Mouse (Mus musculus) midbrain, postnatal 0 days (tissue): Measurements from ENCODE around the gene Dscam. TPM values are rescaled to one million over a fixed set of nuclear protein-coding genes. Genes with fewer than 3 reads are reported as not detected.
A peak's percentile ranks its signal among the peaks of the same experiment; 100 is the strongest.

Source experiments
- ATAC-seq: fragments of 200-750 bp; cut with Nextera tagmentation; 2 replicates; pipeline ENCODE4 v1.8.0; 2017; ENCODE audit warnings: moderate number of reproducible peaks, mild to moderate bottlenecking, moderate TSS enrichment, moderate library complexity; ENCODE audit not compliant: low FRiP score
- DNase-seq: peaks from one replicate; pipeline ENCODE4 v3.0.0-alpha.2; 2015; ENCODE audit warnings: low spot score
- H3K27ac ChIP-seq: fragments of 300-500 bp; sonication (generic); 2 replicates; pipeline ENCODE4 v1.5.1; 2014; ENCODE audit warnings: low read depth, mild to moderate bottlenecking, low read length, mixed read lengths
- H3K27me3 ChIP-seq: fragments of 300-500 bp; sonication (generic); 2 replicates; pipeline ENCODE4 v1.6.1; 2014; ENCODE audit warnings: low read length, control low read depth, mixed read lengths; ENCODE audit not compliant: insufficient read depth
- H3K36me3 ChIP-seq: fragments of 300-500 bp; sonication (generic); 2 replicates; pipeline ENCODE4 v1.6.1; 2014; ENCODE audit warnings: low read length, control low read depth, mixed read lengths; ENCODE audit not compliant: insufficient read depth
- H3K4me1 ChIP-seq: fragments of 300-500 bp; sonication (generic); 2 replicates; pipeline ENCODE4 v1.6.1; 2014; ENCODE audit warnings: mild to moderate bottlenecking, control low read depth, antibody characterized with exemption, low read length, mixed read lengths; ENCODE audit not compliant: insufficient read depth
- H3K4me2 ChIP-seq: fragments of 300-500 bp; sonication (generic); 2 replicates; pipeline ENCODE4 v1.6.1; 2014; ENCODE audit warnings: low read depth, mild to moderate bottlenecking, low read length, mixed read lengths; ENCODE audit not compliant: poor library complexity, severe bottlenecking
- H3K4me3 ChIP-seq: fragments of 300-500 bp; sonication (generic); 2 replicates; pipeline ENCODE4 v1.5.1; 2014; ENCODE audit warnings: low read depth, mild to moderate bottlenecking, low read length, moderate library complexity
- H3K9ac ChIP-seq: fragments of 300-500 bp; sonication (generic); replicated peaks from 2 replicates; pipeline ENCODE4 v1.6.1; 2014; ENCODE audit warnings: mild to moderate bottlenecking, low read length, moderate library complexity, mixed read lengths; ENCODE audit not compliant: poor library complexity, severe bottlenecking
- H3K9me3 ChIP-seq: fragments of 300-500 bp; sonication (generic); 2 replicates; pipeline ENCODE4 v1.6.1; 2016; ENCODE audit warnings: low read length, control low read depth
- CTCF ChIP-seq: IDR thresholded peaks from 2 replicates; pipeline ENCODE4 v1.5.1; 2016; ENCODE audit warnings: antibody characterized with exemption, mild to moderate bottlenecking
- WGBS: fragments of 180-500 bp; shearing (Covaris S2); extraction: QIAGEN DNeasy Blood & Tissue Kit; methylation state at CpG from one replicate; pipeline ENCODE4 v1.1.7; 2014; 5-methylcytosine and 5-hydroxymethylcytosine counted together
- polyA plus RNA-seq: library from polyadenylated mRNA; unstranded; fragments of >200 nt; fragmentation: Nextera tagmentation; extraction: Ambion mirVana; gene quantifications from 2 replicates; pipeline ENCODE4 v1.2.1, GENCODE M21; 2015
- total RNA-seq: library from RNA; depleted of rRNA; stranded (reverse); fragments of >200 nt; gene quantifications from 2 replicates; pipeline ENCODE4 v1.2.3, GENCODE M21; 2014

Gene Dscam
- total and polyA plus RNA-seq, 2 experiments from 2014 or later = 15.1 to 64.6 TPM

DNA sequence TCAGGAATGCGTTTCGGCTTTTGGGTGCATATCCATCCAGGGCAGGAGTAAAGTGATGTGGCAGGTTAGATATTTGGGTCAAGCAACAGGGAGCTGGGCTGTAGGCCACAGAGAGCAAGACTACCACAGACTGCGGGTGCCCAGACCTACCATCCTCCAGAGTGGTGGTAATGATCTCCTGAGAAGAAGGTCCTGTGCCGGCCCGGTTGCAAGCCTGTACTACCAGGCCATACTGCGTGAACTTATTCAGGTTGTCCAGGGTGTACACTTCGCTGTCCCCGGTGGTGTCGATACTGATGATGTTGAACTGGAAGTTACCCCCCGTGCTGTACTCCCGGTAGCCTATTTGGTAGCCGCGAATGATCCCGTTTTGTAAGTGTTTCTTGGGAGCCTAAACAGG lies 485.5 kb downstream of the Dscam start:
- no peak for TF ChIP-seq CTCF
- Histone ChIP-seq H3K9me3 (no peaks in the 10 kb centered on the region), H3K27ac (no peak overlapping the region), H3K9ac (no peak overlapping the region), H3K4me2 (no peak overlapping the region), H3K4me3 (no peak overlapping the region), H3K27me3 (no peaks in the 10 kb centered on the region), H3K4me1 (no peaks in the 10 kb centered on the region), H3K36me3 (peaks cover 12% of the 10 kb centered on the region; the same call in 1 of the 2 replicates)
- ATAC-seq (no peak), DNase-seq (no peak)
- 93% methylated on average over 14 of the region's 14 CpGs for WGBS

DNA sequence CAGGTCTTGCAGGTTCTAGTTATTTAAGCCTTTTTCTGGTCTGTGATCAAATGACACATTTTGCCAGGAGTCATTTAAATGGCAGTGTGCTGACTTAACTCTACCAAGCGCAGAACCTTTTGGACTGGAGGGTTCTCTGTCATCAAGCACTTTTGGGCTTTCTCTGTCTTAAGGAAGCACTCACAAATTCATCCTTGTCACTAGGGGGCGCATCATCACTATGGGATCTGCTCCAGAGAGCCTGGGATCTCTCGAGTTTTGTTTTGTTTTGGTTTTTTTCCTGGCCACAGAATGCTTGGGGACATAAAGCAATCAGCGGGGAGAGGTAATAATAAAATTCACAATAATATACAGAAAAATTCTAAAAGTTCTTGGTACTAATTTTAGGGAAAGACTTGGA lies 486.0 kb downstream of the Dscam start:
- Histone ChIP-seq H3K4me3 (no peak overlapping the region), H3K27me3 (no peaks in the 10 kb centered on the region), H3K9ac (no peak overlapping the region), H3K36me3 (peaks cover 14% of the 10 kb centered on the region; the same call in 1 of the 2 replicates), H3K9me3 (no peaks in the 10 kb centered on the region), H3K27ac (no peak overlapping the region), H3K4me1 (no peaks in the 10 kb centered on the region), H3K4me2 (no peak overlapping the region)
- ATAC-seq (0 out of 2 replicates have a peak, but pooled peaks have one; percentile 59), DNase-seq (peak; percentile 83)
- TF ChIP-seq CTCF = peak; percentile 89
- 14% methylated on average over 4 of the region's 4 CpGs for WGBS

DNA sequence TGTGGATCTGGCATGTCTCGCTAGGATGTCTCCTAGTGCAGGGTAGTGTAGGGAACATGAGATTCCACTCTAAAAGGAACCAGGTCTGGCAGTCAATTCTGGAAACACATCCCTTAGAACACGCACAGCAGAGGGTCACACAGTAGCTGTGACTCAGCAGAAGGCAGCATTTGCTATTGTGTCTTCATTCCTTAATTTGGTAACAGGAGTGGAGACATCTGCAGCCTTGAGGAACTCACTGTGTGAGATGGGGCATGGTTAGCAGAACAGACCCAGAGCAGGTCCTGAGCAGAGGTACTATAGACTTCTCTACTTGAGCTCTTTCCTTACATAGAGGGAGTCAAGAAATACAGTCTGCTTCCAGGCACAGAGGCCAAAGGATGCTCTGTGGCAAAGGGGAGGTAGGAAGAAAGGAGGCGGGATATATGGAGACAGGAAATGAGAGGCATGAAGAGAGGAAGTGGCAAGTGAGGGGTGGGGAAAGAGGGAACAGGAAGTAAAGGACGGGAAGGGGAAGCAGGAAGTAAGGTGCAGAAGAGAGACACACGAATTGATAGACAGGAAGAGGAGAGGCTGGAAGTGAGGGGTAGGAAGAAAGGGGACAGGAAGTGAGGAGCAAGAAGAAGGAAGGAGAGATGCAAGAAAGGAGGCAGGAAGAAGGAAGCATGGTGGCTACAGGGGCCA lies 488.1 kb downstream of the Dscam start:
- Histone ChIP-seq H3K4me1 (no peaks in the 10 kb centered on the region), H3K4me3 (no peak overlapping the region), H3K4me2 (no peak overlapping the region), H3K36me3 (peaks cover 18% of the 10 kb centered on the region; the same call in 1 of the 2 replicates), H3K9ac (no peak overlapping the region), H3K27me3 (no peaks in the 10 kb centered on the region), H3K27ac (no peak overlapping the region), H3K9me3 (no peaks in the 10 kb centered on the region)
- 80% methylated on average over 5 of the region's 5 CpGs for WGBS
- TF ChIP-seq CTCF = no peak
- no peak for DNase-seq
- ATAC-seq = no peak

DNA sequence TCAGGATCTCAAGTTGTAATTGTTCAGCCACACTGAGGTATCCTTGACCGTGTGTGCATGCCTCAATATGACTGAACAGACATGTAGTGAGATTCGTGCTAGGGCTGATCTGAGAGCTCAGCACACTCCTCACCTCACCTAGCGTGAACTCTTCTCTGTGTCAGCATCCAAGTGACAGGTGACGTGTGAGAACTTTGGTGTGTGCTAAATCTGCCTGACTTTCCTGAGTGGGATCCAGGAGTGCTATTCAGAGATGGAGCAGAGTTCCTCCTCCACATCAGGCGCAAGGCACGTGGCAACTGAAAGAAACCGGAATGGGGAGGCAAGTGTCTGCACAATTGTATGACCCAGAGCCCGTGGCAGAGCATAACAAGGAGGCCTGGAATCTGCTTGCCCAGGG lies 490.6 kb downstream of the Dscam start:
- H3K36me3 ChIP-seq = peaks cover 26% of the 10 kb centered on the region; the same call in 1 of the 2 replicates
- DNase-seq (no peak), ATAC-seq (no peak)
- no peak overlapping the region for H3K9ac ChIP-seq
- H3K27ac ChIP-seq = no peak overlapping the region
- no peaks in the 10 kb centered on the region for H3K27me3 ChIP-seq
- no peak overlapping the region for H3K4me2 ChIP-seq
- no peak overlapping the region for H3K4me3 ChIP-seq
- H3K4me1 ChIP-seq = no peaks in the 10 kb centered on the region
- no peaks in the 10 kb centered on the region for H3K9me3 ChIP-seq
- TF ChIP-seq CTCF = no peak
- WGBS = 88% methylated on average over 8 of the region's 8 CpGs

DNA sequence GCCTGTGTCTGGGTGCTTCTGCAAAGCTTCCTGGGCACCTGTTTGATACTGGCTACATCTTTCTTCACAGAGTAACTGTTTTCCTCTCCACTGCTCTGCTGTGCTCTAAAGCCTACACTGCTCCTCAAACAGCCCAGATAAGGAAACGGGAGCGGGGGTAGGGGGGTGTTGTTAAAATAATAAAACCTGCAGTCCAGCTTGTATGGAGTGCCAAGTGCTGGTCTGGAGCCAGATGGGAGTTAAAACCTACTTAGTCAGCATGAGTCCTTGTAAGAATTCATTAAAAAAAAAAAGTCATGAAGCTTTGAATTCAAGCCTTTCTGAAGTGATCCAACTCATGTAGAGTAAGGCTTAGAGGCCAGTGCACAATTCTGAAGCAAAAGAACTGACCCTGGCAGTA lies 493.1 kb downstream of the Dscam start:
- no peak overlapping the region for H3K4me2 ChIP-seq
- H3K9ac ChIP-seq = no peak overlapping the region
- peak; percentile 14 for DNase-seq
- 56% methylated on average over 2 of the region's 2 CpGs for WGBS
- H3K4me1 ChIP-seq = no peaks in the 10 kb centered on the region
- peaks cover 23% of the 10 kb centered on the region; the same call in 1 of the 2 replicates for H3K36me3 ChIP-seq
- H3K4me3 ChIP-seq = no peak overlapping the region
- no peak for TF ChIP-seq CTCF
- H3K27me3 ChIP-seq = no peaks in the 10 kb centered on the region
- ATAC-seq = no peak
- no peaks in the 10 kb centered on the region for H3K9me3 ChIP-seq
- no peak overlapping the region for H3K27ac ChIP-seq

DNA sequence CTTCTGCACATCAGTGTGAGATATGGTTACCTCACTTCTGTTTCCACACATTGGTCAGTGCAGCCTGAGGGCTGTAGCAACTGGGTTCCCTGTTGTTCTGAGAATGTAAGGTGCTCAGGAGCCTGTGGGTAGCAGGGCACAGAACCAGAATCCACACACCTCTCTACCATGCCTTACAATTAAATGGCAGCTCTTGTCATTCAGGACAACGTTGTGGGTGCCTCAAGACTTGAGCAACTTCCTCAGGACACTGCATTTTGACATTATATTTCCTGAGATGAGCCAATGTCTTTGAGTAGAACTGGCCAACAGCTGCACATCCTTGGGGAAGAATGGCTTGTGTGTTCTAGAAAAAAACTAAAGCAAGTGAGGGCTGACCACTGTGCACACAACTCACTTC lies 493.9 kb downstream of the Dscam start:
- Histone ChIP-seq H3K4me2 (no peak overlapping the region), H3K4me3 (no peak overlapping the region), H3K27me3 (no peaks in the 10 kb centered on the region), H3K4me1 (no peaks in the 10 kb centered on the region), H3K9me3 (no peaks in the 10 kb centered on the region), H3K9ac (no peak overlapping the region), H3K27ac (no peak overlapping the region), H3K36me3 (peaks cover 23% of the 10 kb centered on the region; the same call in 1 of the 2 replicates)
- DNase-seq (no peak), ATAC-seq (no peak)
- no peak for TF ChIP-seq CTCF
- WGBS = 67% methylated on average over 1 of the region's 1 CpGs
